Mouse (Mus musculus) heart, postnatal 0 days (tissue): ENCODE measurements at regions not wholly inside any gene's neighbourhood (a gene's known extent, or its start where the extent isn't known, plus 50 kb on each side); places are given as distances from the start of the nearest gene placed in this dataset.
A peak's percentile ranks its signal among the peaks of the same experiment; 100 is the strongest.

ENCODE experiments used
- ATAC-seq: fragments of 200-750 bp; cut with Nextera tagmentation; 2 replicates; pipeline ENCODE4 v1.8.0; 2017; ENCODE audit warnings: low read depth, moderate number of reproducible peaks, moderate library complexity; ENCODE audit not compliant: insufficient read depth
- DNase-seq: peaks from one replicate; pipeline ENCODE4 v3.0.0-alpha.2; 2016; ENCODE audit warnings: low spot score
- H3K27ac ChIP-seq: fragments of 300-500 bp; sonication (generic); 2 replicates; pipeline ENCODE4 v1.5.1; 2014; ENCODE audit warnings: low read depth, mild to moderate bottlenecking
- H3K27me3 ChIP-seq: fragments of 300-500 bp; sonication (generic); 2 replicates; pipeline ENCODE4 v1.6.1; 2014; ENCODE audit warnings: low read length, mixed read lengths; ENCODE audit not compliant: control insufficient read depth, insufficient read depth
- H3K36me3 ChIP-seq: fragments of 300-500 bp; sonication (generic); replicated peaks from 2 replicates; pipeline ENCODE4 v1.6.1; 2014; ENCODE audit warnings: low read length, mixed read lengths; ENCODE audit not compliant: control insufficient read depth, insufficient read depth
- H3K4me1 ChIP-seq: fragments of 300-500 bp; sonication (generic); 2 replicates; pipeline ENCODE4 v1.6.1; 2014; ENCODE audit warnings: antibody characterized with exemption; ENCODE audit not compliant: control insufficient read depth, insufficient read depth
- H3K4me2 ChIP-seq: fragments of 300-500 bp; sonication (generic); 2 replicates; pipeline ENCODE4 v1.6.1; 2014; ENCODE audit warnings: low read depth, mild to moderate bottlenecking, low read length, moderate library complexity
- H3K4me3 ChIP-seq: fragments of 300-500 bp; sonication (generic); 2 replicates; pipeline ENCODE4 v1.5.1; 2014; ENCODE audit warnings: low read depth, low read length
- H3K9ac ChIP-seq: fragments of 300-500 bp; sonication (generic); replicated peaks from 2 replicates; pipeline ENCODE4 v1.6.1; 2014; ENCODE audit warnings: low read depth, low read length, mixed read lengths
- H3K9me3 ChIP-seq: fragments of 300-500 bp; sonication (generic); replicated peaks from 2 replicates; pipeline ENCODE4 v1.6.1; 2016; ENCODE audit warnings: low read length; ENCODE audit not compliant: control insufficient read depth
- CTCF ChIP-seq: IDR thresholded peaks from 2 replicates; pipeline ENCODE4 v1.5.1; 2016; ENCODE audit warnings: antibody characterized with exemption, control low read depth, low read depth
- EP300 ChIP-seq: IDR thresholded peaks from 2 replicates; pipeline ENCODE4 v1.6.1; 2016; ENCODE audit warnings: antibody characterized with exemption, low read depth
- WGBS: fragments of 180-500 bp; shearing (Covaris S2); extraction: QIAGEN DNeasy Blood & Tissue Kit; methylation state at CpG from one replicate; pipeline ENCODE4 v1.1.7; 2014; 5-methylcytosine and 5-hydroxymethylcytosine counted together

- no peaks in the 10 kb centered on the region for H3K9me3 ChIP-seq
- no peak for TF ChIP-seq CTCF
- no peak for TF ChIP-seq EP300
- no peak overlapping the region for H3K4me3 ChIP-seq
- no peaks in the 10 kb centered on the region for H3K27me3 ChIP-seq
- DNase-seq (no peak), ATAC-seq (no peak)
- WGBS, result 81% methylated on average over 6 of the region's 6 CpGs
- H3K4me1 ChIP-seq, result no peaks in the 10 kb centered on the region
- H3K27ac ChIP-seq, result no peak overlapping the region
- H3K4me2 ChIP-seq, result no peak overlapping the region
- H3K36me3 ChIP-seq, result no peaks in the 10 kb centered on the region
- no peak overlapping the region for H3K9ac ChIP-seq
Measured at GRCm38 (mm10) chr7:117916915-117917314, 199.1 kb downstream of the Rps15a start.

GRCm38 (mm10) chr7:117912453-117912852, 203.5 kb downstream of the Rps15a start:
- Histone ChIP-seq H3K4me1 (no peaks in the 10 kb centered on the region), H3K4me3 (no peak overlapping the region), H3K9me3 (no peaks in the 10 kb centered on the region), H3K27me3 (no peaks in the 10 kb centered on the region), H3K27ac (no peak overlapping the region), H3K9ac (no peak overlapping the region), H3K4me2 (no peak overlapping the region), H3K36me3 (no peaks in the 10 kb centered on the region)
- 59% methylated on average over 3 of the region's 3 CpGs for WGBS
- no peak for TF ChIP-seq CTCF
- no peak for TF ChIP-seq EP300
- peak; percentile 6 for DNase-seq
- 0 out of 2 replicates have a peak, but pooled peaks have one; percentile 33 for ATAC-seq

GRCm38 (mm10) chr7:117911062-117911461, 204.9 kb downstream of the Rps15a start:
- WGBS, result 83% methylated on average over 3 of the region's 3 CpGs
- no peaks in the 10 kb centered on the region for H3K27me3 ChIP-seq
- H3K9ac ChIP-seq, result no peak overlapping the region
- no peak for ATAC-seq
- no peaks in the 10 kb centered on the region for H3K9me3 ChIP-seq
- no peak for TF ChIP-seq CTCF
- TF ChIP-seq EP300, result no peak
- H3K27ac ChIP-seq, result no peak overlapping the region
- DNase-seq, result no peak
- no peak overlapping the region for H3K4me2 ChIP-seq
- H3K4me3 ChIP-seq, result no peak overlapping the region
- no peaks in the 10 kb centered on the region for H3K36me3 ChIP-seq
- H3K4me1 ChIP-seq, result no peaks in the 10 kb centered on the region

- H3K9ac ChIP-seq, result no peak overlapping the region
- peak; percentile 8 for DNase-seq
- H3K27me3 ChIP-seq, result no peaks in the 10 kb centered on the region
- TF ChIP-seq CTCF, result no peak
- TF ChIP-seq EP300, result no peak
- H3K4me1 ChIP-seq, result no peaks in the 10 kb centered on the region
- H3K4me3 ChIP-seq, result no peak overlapping the region
- ATAC-seq, result no peak
- no peak overlapping the region for H3K27ac ChIP-seq
- no peak overlapping the region for H3K4me2 ChIP-seq
- no peaks in the 10 kb centered on the region for H3K9me3 ChIP-seq
- 63% methylated on average over 2 of the region's 2 CpGs for WGBS
- H3K36me3 ChIP-seq, result no peaks in the 10 kb centered on the region
Measured at GRCm38 (mm10) chr7:117896528-117896927, 219.5 kb downstream of the Rps15a start.

- Histone ChIP-seq H3K4me2 (no peak overlapping the region), H3K4me3 (no peak overlapping the region), H3K9me3 (no peaks in the 10 kb centered on the region), H3K36me3 (no peaks in the 10 kb centered on the region), H3K4me1 (no peaks in the 10 kb centered on the region), H3K27ac (no peak overlapping the region), H3K27me3 (no peaks in the 10 kb centered on the region), H3K9ac (no peak overlapping the region)
- DNase-seq (no peak), ATAC-seq (no peak)
- TF ChIP-seq CTCF (no peak), EP300 (no peak)
- WGBS, result 65% methylated on average over 6 of the region's 6 CpGs
Measured at GRCm38 (mm10) chr7:117887288-117887687, 228.7 kb downstream of the Rps15a start.

- no peak overlapping the region for H3K4me3 ChIP-seq
- 7% methylated on average over 13 of the region's 13 CpGs for WGBS
- no peak for ATAC-seq
- peak; percentile 32 for DNase-seq
- H3K27me3 ChIP-seq, result no peaks in the 10 kb centered on the region
- H3K27ac ChIP-seq, result no peak overlapping the region
- no peak overlapping the region for H3K4me2 ChIP-seq
- no peaks in the 10 kb centered on the region for H3K9me3 ChIP-seq
- no peak overlapping the region for H3K9ac ChIP-seq
- no peaks in the 10 kb centered on the region for H3K4me1 ChIP-seq
- TF ChIP-seq CTCF (peak; percentile 70), EP300 (no peak)
- no peaks in the 10 kb centered on the region for H3K36me3 ChIP-seq
Measured at GRCm38 (mm10) chr7:117882803-117883202, 233.2 kb downstream of the Rps15a start.
